Mouse (Mus musculus) myocyte (in vitro differentiated cells): ENCODE measurements at regions not wholly inside any gene's neighbourhood (a gene's known extent, or its start where the extent isn't known, plus 50 kb on each side); places are given as distances from the start of the nearest gene placed in this dataset.

ENCODE experiments used
- E2F4 ChIP-seq: IDR thresholded peaks from one replicate; pipeline ENCODE4 v1.6.1; 2011; ENCODE audit warnings: mild to moderate bottlenecking, control low read depth, moderate library complexity; ENCODE audit not compliant: insufficient read depth
- MYOG ChIP-seq, 3 experiments: IDR thresholded peaks; one replicate each; pipeline ENCODE4 v1.6.1; 2011; ENCODE audit warnings: control low read depth in 2 of 3, low read depth in 2 of 3, mild to moderate bottlenecking in 2 of 3; ENCODE audit not compliant: insufficient read length in 2 of 3, control insufficient read depth in 1 of 3, insufficient read depth in 1 of 3
- POLR2A ChIP-seq: IDR thresholded peaks from one replicate; pipeline ENCODE4 v1.6.1; 2011; ENCODE audit warnings: low read depth, mild to moderate bottlenecking, control low read depth, moderate library complexity; ENCODE audit not compliant: insufficient read length
- TCF3 ChIP-seq: IDR thresholded peaks from one replicate; pipeline ENCODE4 v1.6.1; 2011; ENCODE audit warnings: low read depth, control low read depth; ENCODE audit not compliant: insufficient read length

DNA sequence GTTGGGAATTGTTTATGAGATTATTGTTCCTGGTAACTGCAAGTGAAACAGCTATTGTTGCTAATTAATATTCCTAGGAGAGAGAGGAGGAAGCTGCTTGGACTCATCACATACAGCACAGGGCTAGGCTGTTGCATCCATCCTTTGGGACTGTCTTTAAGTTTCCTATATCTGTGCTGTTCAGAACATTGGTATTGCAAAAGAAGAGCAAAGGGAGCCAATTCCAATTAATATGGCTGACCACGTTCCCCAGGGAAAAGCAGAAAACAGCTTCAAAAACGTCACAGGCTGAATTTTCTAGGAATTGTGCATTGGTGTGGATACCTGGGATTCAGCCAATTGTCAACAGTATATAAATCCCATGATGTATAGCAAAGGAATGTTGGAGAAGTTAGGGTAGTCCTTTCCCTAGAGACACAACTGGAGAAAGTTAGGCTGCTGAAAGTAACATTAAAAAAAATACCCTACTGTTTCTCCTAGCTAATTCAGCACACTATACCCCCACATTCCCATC is 251.3 kb upstream of the Xrcc4 start:
- TF ChIP-seq POLR2A = no peak
- no peak for TF ChIP-seq TCF3
- no peak for TF ChIP-seq E2F4
- no peak for TF ChIP-seq MYOG (IDR thresholded peaks at IDR 0.05; ENCODE audit: control insufficient read depth in 1 of 3, insufficient read depth in 1 of 3, insufficient read length in 2 of 3, low read depth in 2 of 3)
